Mouse (Mus musculus) embryonic fibroblast, embryonic 13.5 days (primary cell): ENCODE data around the gene H2-M10.3. TPM values are rescaled to one million over a fixed set of nuclear protein-coding genes. Genes with fewer than 3 reads are reported as not detected.
"Not testable (repeated sequence)": the region's sequence is repeated elsewhere in the genome, so short reads cannot be mapped to it uniquely, and the experiment has no call there.

ENCODE experiments used
- H3K27ac ChIP-seq: 2 replicates; pipeline ENCODE4 v1.5.1; 2012; ENCODE audit warnings: low read length, control low read depth, inconsistent platforms; ENCODE audit not compliant: insufficient read depth
- H3K4me1 ChIP-seq: 2 replicates; pipeline ENCODE4 v1.6.1; 2011; ENCODE audit warnings: low read length; ENCODE audit not compliant: control insufficient read depth, insufficient read depth
- H3K4me3 ChIP-seq: 2 replicates; pipeline ENCODE4 v1.5.1; 2011; ENCODE audit warnings: mild to moderate bottlenecking, control low read depth, low read length; ENCODE audit not compliant: insufficient read depth
- CTCF ChIP-seq: IDR thresholded peaks from 2 replicates; pipeline ENCODE4 v1.5.1; 2011; ENCODE audit warnings: mild to moderate bottlenecking, control low read depth, low read length, moderate library complexity, borderline replicate concordance; ENCODE audit not compliant: insufficient read depth
- POLR2A ChIP-seq: IDR thresholded peaks from 2 replicates; pipeline ENCODE4 v1.6.1; 2011; ENCODE audit warnings: low read depth, mild to moderate bottlenecking, control low read depth, low read length, moderate library complexity
- polyA plus RNA-seq: library from polyadenylated mRNA; stranded (reverse); fragments of >200 nt; gene quantifications from 2 replicates; pipeline ENCODE4 v1.2.4, GENCODE M21; 2011; ENCODE audit warnings: low read depth; ENCODE audit not compliant: missing spikeins, insufficient read length

H2-M10.3 gene
- not detected in 2 replicates for polyA plus RNA-seq

GRCm38 (mm10) chr17:36368317-36368716 lies at the start of gene H2-M10.3:
TSS of gene H2-M10.3 (minus strand) at chr17:36368417.
- not testable (repeated sequence) for H3K4me1 ChIP-seq, H3K4me3 ChIP-seq, H3K27ac ChIP-seq

GRCm38 (mm10) chr17:36417416-36417815 lies 49.2 kb upstream of the H2-M10.3 start:
- Histone ChIP-seq H3K4me3 (no peak overlapping the region), H3K4me1 (no peaks in the 10 kb centered on the region), H3K27ac (no peak overlapping the region)
- no peak for TF ChIP-seq POLR2A
- TF ChIP-seq CTCF = no peak

DNA sequence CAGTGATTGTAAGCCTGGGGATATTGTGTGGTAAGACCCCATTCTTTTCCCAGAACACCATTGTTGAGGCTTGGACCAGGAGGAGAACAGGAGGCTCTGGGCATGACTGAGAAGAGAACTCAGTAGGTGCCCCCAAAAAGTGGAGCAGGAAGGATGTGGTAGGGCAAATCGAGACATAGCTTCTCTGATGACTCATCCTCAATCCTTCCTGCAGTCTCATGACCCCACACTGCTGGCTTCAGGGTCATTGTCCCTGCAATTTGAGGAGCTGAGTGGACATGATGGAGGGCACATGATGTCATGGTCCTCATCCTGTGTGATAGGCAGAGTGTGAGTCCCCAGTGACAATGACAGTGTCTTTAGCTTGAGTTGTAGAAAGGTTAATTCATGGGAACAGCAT lies 47.2 kb upstream of the H2-M10.3 start:
- TF ChIP-seq POLR2A (no peak), CTCF (no peak)
- H3K27ac ChIP-seq = no peak overlapping the region
- no peak overlapping the region for H3K4me3 ChIP-seq
- H3K4me1 ChIP-seq = no peaks in the 10 kb centered on the region

- TF ChIP-seq POLR2A (no peak), CTCF (no peak)
- no peaks in the 10 kb centered on the region for H3K4me1 ChIP-seq
- H3K27ac ChIP-seq = no peak overlapping the region
- no peak overlapping the region for H3K4me3 ChIP-seq
Measured at GRCm38 (mm10) chr17:36414361-36414760, 46.1 kb upstream of the H2-M10.3 start.

- H3K4me1 ChIP-seq = no peaks in the 10 kb centered on the region
- no peak overlapping the region for H3K4me3 ChIP-seq
- H3K27ac ChIP-seq = no peak overlapping the region
- TF ChIP-seq POLR2A (no peak), CTCF (no peak)
Measured at GRCm38 (mm10) chr17:36389907-36390306, 21.7 kb upstream of the H2-M10.3 start.

GRCm38 (mm10) chr17:36362404-36362803 lies 5.8 kb downstream of the H2-M10.3 start:
- not testable (repeated sequence) for H3K27ac ChIP-seq, H3K4me1 ChIP-seq, H3K4me3 ChIP-seq

DNA sequence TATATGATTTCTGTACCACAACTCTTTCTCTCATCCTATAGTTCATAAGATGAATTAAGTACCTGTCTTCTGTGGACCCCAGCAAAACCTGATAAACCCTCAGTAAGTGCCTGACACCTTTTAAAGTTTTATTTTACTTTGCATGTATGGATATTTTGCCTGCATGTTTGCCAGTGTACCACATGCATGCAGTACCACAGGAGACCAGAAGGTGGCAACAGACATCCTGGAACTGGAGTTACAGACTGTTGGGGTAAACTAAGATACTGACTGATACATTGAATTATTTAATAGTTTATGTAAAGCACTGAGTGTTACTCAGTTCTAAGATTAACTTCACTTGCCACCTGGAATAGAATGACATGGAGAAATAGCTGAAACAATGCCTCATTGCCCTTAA lies 10.7 kb downstream of the H2-M10.3 start:
- not testable (repeated sequence) for H3K4me3 ChIP-seq, H3K27ac ChIP-seq, H3K4me1 ChIP-seq
- TF ChIP-seq CTCF = peak; percentile 29; the same call in 1 of the 2 replicates

GRCm38 (mm10) chr17:36355763-36356162 lies 12.5 kb downstream of the H2-M10.3 start:
- H3K4me1 ChIP-seq = no peaks in the 10 kb centered on the region
- no peak overlapping the region for H3K27ac ChIP-seq
- TF ChIP-seq CTCF (no peak), POLR2A (no peak)
- H3K4me3 ChIP-seq = no peak overlapping the region

- not testable (repeated sequence) for H3K27ac ChIP-seq, H3K4me1 ChIP-seq, H3K4me3 ChIP-seq
Measured at GRCm38 (mm10) chr17:36355343-36355742, 12.9 kb downstream of the H2-M10.3 start.

DNA sequence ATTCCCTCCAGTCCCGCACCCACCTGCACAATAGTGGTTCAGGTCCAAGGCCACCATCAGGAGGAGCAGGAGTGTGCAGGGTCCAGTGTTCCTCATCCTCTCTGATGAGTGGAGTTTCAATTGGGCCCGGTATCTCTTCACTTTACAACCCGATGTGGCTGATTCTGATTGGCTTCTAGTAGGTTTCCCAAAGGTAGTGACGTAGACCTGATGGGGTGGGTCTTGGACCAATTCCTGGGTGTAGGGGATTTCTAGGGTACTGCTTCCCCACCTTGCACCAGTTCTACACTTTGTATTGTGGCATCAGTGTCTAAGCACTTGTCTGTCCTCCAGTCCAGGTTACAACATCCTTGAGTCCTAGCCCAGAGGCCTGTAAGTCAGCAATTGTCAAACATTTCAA lies 42.2 kb downstream of the H2-M10.3 start, which contains the start of gene H2-M10.1:
TSS of gene H2-M10.1 (minus strand) at position 101 of the 400 bp plus-strand sequence.
- H3K4me1 ChIP-seq = no peaks in the 10 kb centered on the region
- TF ChIP-seq CTCF (no peak), POLR2A (no peak)
- no peak within 1 kb of the TSS for H3K27ac ChIP-seq
- no peak within 1 kb of the TSS for H3K4me3 ChIP-seq

DNA sequence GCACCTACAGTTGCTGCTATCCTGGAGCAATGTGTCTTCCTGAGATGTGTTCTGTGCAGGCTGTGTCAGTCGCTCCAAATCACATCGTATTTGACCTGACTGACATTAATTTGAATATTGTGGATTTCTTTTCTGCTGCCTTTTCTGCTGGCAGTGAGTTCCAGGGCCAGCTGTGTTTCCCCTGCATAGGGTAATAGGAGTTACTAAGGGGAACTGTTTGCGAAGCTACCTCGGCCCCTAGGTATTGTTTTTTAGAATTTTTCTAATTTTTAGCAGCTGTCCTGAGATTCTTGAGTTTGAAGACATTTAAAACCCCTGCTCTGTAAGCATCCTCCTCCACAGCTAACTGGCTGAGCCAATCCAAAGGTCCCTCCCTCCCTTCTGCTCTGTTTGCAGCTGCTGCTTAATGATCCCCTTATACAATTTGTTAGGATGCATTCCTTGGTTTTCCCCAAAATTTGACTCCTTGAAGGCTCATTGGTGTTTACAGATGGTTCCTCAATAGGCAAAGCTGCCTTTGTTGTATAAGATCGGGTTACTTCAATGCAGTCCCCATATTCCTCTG lies 52.4 kb downstream of the H2-M10.3 start:
- no peak for TF ChIP-seq POLR2A
- TF ChIP-seq CTCF = no peak
- no peak overlapping the region for H3K27ac ChIP-seq

More for the DNA sequence above, 52.4 kb downstream of the H2-M10.3 start:
- Histone ChIP-seq H3K4me1 (no peaks in the 10 kb centered on the region), H3K4me3 (peak overlapping the region; percentile 67)
